Mouse (Mus musculus) MEL (cell line): Measurements from ENCODE around the gene Tex46.

Experiments
- CTCF ChIP-seq, 3 experiments: IDR thresholded peaks in 2 of 3; conservative IDR thresholded peaks in 1 of 3; 2 replicates each; pipeline ENCODE4 v1.5.1; 2011 to 2012; ENCODE audit warnings: low read length in 3 of 3, low read depth in 2 of 3, mild to moderate bottlenecking in 2 of 3, improper control_type of control experiment in 1 of 3, inconsistent platforms in 1 of 3, mixed read lengths in 1 of 3, moderate library complexity in 1 of 3; ENCODE audit not compliant: control insufficient read depth in 1 of 3, insufficient read depth in 1 of 3, poor library complexity in 1 of 3, severe bottlenecking in 1 of 3
- GABPA ChIP-seq: IDR thresholded peaks from 2 replicates; pipeline ENCODE4 v1.6.1; 2012; ENCODE audit warnings: low read depth, mild to moderate bottlenecking, inconsistent platforms, low read length, improper control_type of control experiment, moderate library complexity
- GATA1 ChIP-seq: IDR thresholded peaks from 2 replicates; pipeline ENCODE4 v1.6.1; 2011; ENCODE audit warnings: low read depth, low read length, improper control_type of control experiment
- KAT2A ChIP-seq: conservative IDR thresholded peaks from 2 replicates; pipeline ENCODE4 v1.6.1; 2012; ENCODE audit warnings: low read depth, low read length, improper control_type of control experiment, inconsistent platforms
- MAX ChIP-seq: IDR thresholded peaks from 2 replicates; pipeline ENCODE4 v1.6.1; 2011; ENCODE audit warnings: low read length, improper control_type of control experiment
- POLR2A ChIP-seq, 2 experiments: IDR thresholded peaks; 2 replicates each; pipeline ENCODE4 v1.6.1; 2011 to 2012; ENCODE audit warnings: low read length in 2 of 2, mild to moderate bottlenecking in 2 of 2, control low read depth in 1 of 2, improper control_type of control experiment in 1 of 2, low read depth in 1 of 2, moderate library complexity in 1 of 2; ENCODE audit not compliant: control insufficient read depth in 1 of 2, insufficient read depth in 1 of 2, poor library complexity in 1 of 2
- POLR2AphosphoS2 ChIP-seq: IDR thresholded peaks from 2 replicates; pipeline ENCODE4 v1.6.1; 2011; ENCODE audit warnings: low read length, improper control_type of control experiment
- POLR2AphosphoS5 ChIP-seq: IDR thresholded peaks from 2 replicates; pipeline ENCODE4 v1.6.1; 2012; ENCODE audit warnings: low read depth, borderline replicate concordance, mild to moderate bottlenecking, inconsistent platforms, low read length, moderate library complexity, mixed read lengths
- RCOR1 ChIP-seq: IDR thresholded peaks from 2 replicates; pipeline ENCODE4 v1.6.1; 2012; ENCODE audit warnings: low read depth, mild to moderate bottlenecking, inconsistent platforms, low read length, improper control_type of control experiment
- TAL1 ChIP-seq: IDR thresholded peaks from 2 replicates; pipeline ENCODE4 v1.6.1; 2012; ENCODE audit warnings: mild to moderate bottlenecking, inconsistent platforms, low read length, moderate library complexity, mixed read lengths
- USF1 ChIP-seq: IDR thresholded peaks from 2 replicates; pipeline ENCODE4 v1.6.1; 2014; ENCODE audit warnings: low read depth, mild to moderate bottlenecking, inconsistent platforms, low read length, improper control_type of control experiment, moderate library complexity
- ZKSCAN1 ChIP-seq: IDR thresholded peaks from 2 replicates; pipeline ENCODE4 v1.6.1; 2012; ENCODE audit warnings: low read depth, mild to moderate bottlenecking, inconsistent platforms, low read length, improper control_type of control experiment, moderate library complexity

DNA sequence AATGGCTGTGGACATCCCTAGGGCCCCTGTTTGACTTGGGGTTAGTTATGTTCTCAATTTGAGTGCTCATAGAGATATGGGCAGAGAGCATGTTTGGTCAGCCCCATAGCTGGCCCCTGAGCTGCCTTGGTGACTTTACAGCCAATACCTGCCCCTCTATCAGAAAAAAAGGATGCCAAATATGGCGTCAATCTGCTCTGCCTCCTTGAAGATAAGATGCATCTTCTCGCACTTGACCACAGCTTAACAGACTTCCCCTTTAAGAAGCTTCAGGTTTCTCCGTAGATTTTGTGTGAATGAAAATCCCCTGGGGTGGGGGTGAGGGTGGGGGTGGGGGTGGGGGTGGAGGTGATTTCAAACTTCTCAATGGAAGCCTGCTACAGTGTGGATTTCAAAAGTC is 47.7 kb downstream of the Tex46 start:
- TF ChIP-seq KAT2A = no peak
- TF ChIP-seq GABPA = no peak
- no peak for TF ChIP-seq MAX
- TF ChIP-seq CTCF (IDR thresholded peaks at IDR 0.05 in 2 of 3, conservative IDR thresholded peaks at IDR 0.05 in 1 of 3; ENCODE audit: control insufficient read depth in 1 of 3, insufficient read depth in 1 of 3, low read depth in 2 of 3, low read length in 3 of 3, poor library complexity in 1 of 3, severe bottlenecking in 1 of 3) = no peak
- TF ChIP-seq POLR2AphosphoS2 = no peak
- TF ChIP-seq RCOR1 = peak; percentile 89
- no peak for TF ChIP-seq ZKSCAN1
- 0 out of 4 replicates have a peak, but pooled peaks of 1 of the 2 experiments have one; percentile 8 for TF ChIP-seq POLR2A (IDR thresholded peaks at IDR 0.05; ENCODE audit: control insufficient read depth in 1 of 2, insufficient read depth in 1 of 2, low read depth in 1 of 2, low read length in 2 of 2, poor library complexity in 1 of 2)
- TF ChIP-seq USF1 = no peak
- no peak for TF ChIP-seq POLR2AphosphoS5
- peak; percentile 79 for TF ChIP-seq TAL1
- TF ChIP-seq GATA1 = peak; percentile 91
